Mouse (Mus musculus): Measurements from ENCODE around the gene Myog. TPM values are rescaled to one million over a fixed set of nuclear protein-coding genes. Genes with fewer than 3 reads are reported as not detected.

Gene Myog
- polyA plus RNA-seq, 1 experiment from 2014 or later: 3.1 TPM

DNA sequence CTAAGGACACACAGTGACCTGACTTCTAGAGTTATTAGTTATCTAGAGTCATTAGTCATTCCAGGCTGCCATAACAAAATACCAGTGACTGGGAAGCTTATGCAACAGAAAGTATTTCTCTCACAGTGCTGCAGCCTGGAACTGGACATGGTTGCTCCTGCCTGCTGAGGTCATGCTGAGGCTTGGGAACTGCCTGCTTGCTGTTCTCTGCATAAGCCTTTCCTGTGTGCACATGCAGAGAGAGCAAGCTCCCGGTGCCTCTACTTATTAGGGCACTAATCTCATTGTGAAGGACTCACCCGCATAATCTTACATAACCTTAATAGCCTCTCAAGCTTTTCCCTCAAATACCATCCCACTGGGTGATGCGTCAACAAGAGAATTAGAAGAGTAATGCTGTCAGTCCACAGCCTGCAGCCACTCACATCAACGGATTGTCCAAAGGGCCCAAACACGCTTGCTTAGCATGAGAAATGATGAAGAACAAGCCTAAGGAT lies 17.0 kb upstream of the Myog start:
- no peaks in the 10 kb centered on the region for H3K36me3 ChIP-seq (replicated peaks)

DNA sequence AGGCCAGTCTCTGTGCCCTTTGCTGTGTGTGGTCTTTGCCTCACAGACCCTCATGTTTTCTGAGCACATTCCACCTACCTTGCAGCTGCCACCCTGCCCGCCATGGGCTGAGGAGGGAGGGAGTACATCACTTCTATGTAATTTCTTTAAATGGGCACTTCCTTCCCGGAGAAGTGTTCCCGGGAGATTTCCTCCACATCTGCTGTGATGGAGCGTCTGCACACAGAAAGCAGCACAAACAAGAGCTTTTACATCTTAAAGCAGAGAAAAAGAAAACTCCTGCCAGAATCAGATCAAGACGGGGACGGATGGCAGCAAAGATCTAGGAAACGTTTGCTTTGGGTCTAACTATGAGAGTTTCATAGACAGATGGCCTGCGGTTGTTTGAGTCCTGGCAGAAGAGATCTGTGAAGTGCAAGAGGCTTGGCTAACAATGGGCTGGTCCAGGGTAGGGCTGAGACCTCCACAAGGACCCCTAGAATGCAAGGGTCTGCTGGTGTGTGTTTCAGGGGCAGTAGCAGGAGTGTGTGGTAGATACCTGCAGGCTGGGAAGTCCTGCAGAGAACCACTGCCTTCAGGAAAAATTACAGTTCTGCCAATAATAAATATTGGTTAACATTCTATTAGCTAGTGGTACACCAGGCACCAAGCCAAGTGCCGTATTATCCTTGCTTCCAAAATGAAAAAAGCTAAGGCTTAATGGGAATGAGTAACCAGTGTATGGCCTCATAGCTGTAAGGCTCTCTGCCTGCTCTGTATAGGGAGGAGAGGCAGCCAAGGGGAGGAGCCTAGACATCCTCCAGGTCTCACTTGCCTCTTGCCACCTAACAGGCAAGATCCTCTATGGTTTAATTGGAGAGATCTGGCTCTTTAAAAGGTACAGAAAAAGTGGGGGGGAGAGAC lies 16.0 kb upstream of the Myog start:
- Histone ChIP-seq H3K9me3 (no peaks in the 10 kb centered on the region), H3K4me1 (peaks cover 23% of the 10 kb centered on the region), H3K27me3 (replicated peaks; ENCODE audit: low read depth, poor library complexity, severe bottlenecking) (no peaks in the 10 kb centered on the region; the same call in 1 of the 2 replicates), H3K36me3 (replicated peaks) (no peaks in the 10 kb centered on the region), H3K4me3 (no peak overlapping the region), H3K27ac (replicated peaks) (peak overlapping the region; percentile 3; the same call in 1 of the 2 replicates)
- no peak for DNase-seq (ENCODE audit: low spot score)
- 52% methylated on average over 9 of the region's 9 CpGs for WGBS

More for the DNA sequence above, 17.0 kb upstream of the Myog start:
- 68% methylated on average over 5 of the region's 5 CpGs for WGBS
- Histone ChIP-seq H3K27me3 (replicated peaks; ENCODE audit: low read depth, poor library complexity, severe bottlenecking) (no peaks in the 10 kb centered on the region; the same call in 1 of the 2 replicates), H3K27ac (replicated peaks) (no peak overlapping the region), H3K4me1 (peaks cover 23% of the 10 kb centered on the region), H3K9me3 (no peaks in the 10 kb centered on the region), H3K4me3 (no peak overlapping the region)
- no peak for DNase-seq (ENCODE audit: low spot score)

GRCm38 (mm10) chr1:134274483-134274920 lies 15.3 kb upstream of the Myog start:
- Histone ChIP-seq H3K27me3 (replicated peaks; ENCODE audit: low read depth, poor library complexity, severe bottlenecking) (no peaks in the 10 kb centered on the region; the same call in 1 of the 2 replicates), H3K27ac (replicated peaks) (no peak overlapping the region), H3K36me3 (replicated peaks) (no peaks in the 10 kb centered on the region), H3K9me3 (no peaks in the 10 kb centered on the region), H3K4me1 (peaks cover 23% of the 10 kb centered on the region), H3K4me3 (no peak overlapping the region)
- no peak for DNase-seq (ENCODE audit: low spot score)
- 84% methylated on average over 7 of the region's 7 CpGs for WGBS

GRCm38 (mm10) chr1:134275616-134276464 lies 13.9 kb upstream of the Myog start:
- Histone ChIP-seq H3K4me1 (peaks cover 23% of the 10 kb centered on the region), H3K36me3 (replicated peaks) (no peaks in the 10 kb centered on the region), H3K27ac (replicated peaks) (no peak overlapping the region), H3K4me3 (no peak overlapping the region), H3K27me3 (replicated peaks; ENCODE audit: low read depth, poor library complexity, severe bottlenecking) (no peaks in the 10 kb centered on the region; the same call in 1 of the 2 replicates), H3K9me3 (no peaks in the 10 kb centered on the region)
- DNase-seq (ENCODE audit: low spot score): no peak
- WGBS: 77% methylated on average over 13 of the region's 13 CpGs

DNA sequence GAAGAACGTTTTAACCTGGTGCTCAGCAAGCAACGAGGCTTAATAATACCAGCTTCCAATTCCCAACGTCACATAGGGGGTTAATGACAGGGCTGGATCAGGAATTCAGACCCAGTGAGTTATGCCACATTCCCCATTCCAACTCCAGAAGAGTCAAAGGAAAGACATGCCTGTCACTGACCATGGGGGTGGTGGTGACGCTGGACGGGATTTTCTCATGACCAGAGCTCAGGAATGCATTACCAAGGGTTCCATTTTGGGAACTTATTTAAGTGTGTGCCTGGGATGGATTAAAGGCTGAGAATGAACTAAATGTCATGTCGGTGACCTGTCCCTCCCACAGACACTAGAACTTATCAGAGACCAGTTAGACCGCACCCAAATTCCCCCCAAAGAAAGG lies 13.0 kb upstream of the Myog start:
- 81% methylated on average over 7 of the region's 7 CpGs for WGBS
- Histone ChIP-seq H3K9me3 (no peaks in the 10 kb centered on the region), H3K4me3 (no peak overlapping the region), H3K4me1 (peaks cover 23% of the 10 kb centered on the region), H3K36me3 (replicated peaks) (no peaks in the 10 kb centered on the region), H3K27me3 (replicated peaks; ENCODE audit: low read depth, poor library complexity, severe bottlenecking) (no peaks in the 10 kb centered on the region; the same call in 1 of the 2 replicates), H3K27ac (replicated peaks) (no peak overlapping the region)
- no peak for DNase-seq (ENCODE audit: low spot score)

GRCm38 (mm10) chr1:134280174-134280573 lies 9.6 kb upstream of the Myog start:
- Histone ChIP-seq H3K27me3 (replicated peaks; ENCODE audit: low read depth, poor library complexity, severe bottlenecking) (peaks cover 6% of the 10 kb centered on the region; the same call in 1 of the 2 replicates), H3K4me3 (no peak overlapping the region), H3K36me3 (replicated peaks) (no peaks in the 10 kb centered on the region), H3K4me1 (peaks cover 22% of the 10 kb centered on the region), H3K27ac (replicated peaks) (no peak overlapping the region), H3K9me3 (no peaks in the 10 kb centered on the region)
- no peak for DNase-seq (ENCODE audit: low spot score)
- 85% methylated on average over 5 of the region's 5 CpGs for WGBS

DNA sequence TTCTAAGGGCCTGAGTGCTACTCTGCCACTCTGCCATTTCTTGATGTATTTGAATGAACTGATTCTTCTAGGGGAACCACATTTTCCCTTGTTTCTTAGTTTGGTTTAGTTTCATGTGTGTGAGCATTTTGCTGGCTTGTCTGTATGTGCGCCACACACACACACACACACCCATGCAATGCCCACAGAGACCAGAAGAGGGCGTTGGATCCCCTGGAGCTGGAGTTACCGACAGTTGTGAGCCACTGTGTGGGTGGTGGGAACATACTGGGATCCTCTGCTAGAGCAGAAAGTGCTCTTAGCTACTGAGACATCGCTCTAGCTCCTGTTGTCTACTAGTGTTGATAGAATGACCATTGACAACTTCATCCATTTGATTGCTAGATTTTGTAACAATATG lies 8.2 kb upstream of the Myog start:
- WGBS: 72% methylated on average over 4 of the region's 4 CpGs
- Histone ChIP-seq H3K9me3 (no peaks in the 10 kb centered on the region), H3K27me3 (replicated peaks; ENCODE audit: low read depth, poor library complexity, severe bottlenecking) (0 out of 2 replicates have a peak, but pooled peaks cover 6% of the 10 kb centered on the region), H3K4me1 (peaks cover 22% of the 10 kb centered on the region), H3K27ac (replicated peaks) (no peak overlapping the region), H3K36me3 (replicated peaks) (no peaks in the 10 kb centered on the region), H3K4me3 (no peak overlapping the region)
- no peak for DNase-seq (ENCODE audit: low spot score)

DNA sequence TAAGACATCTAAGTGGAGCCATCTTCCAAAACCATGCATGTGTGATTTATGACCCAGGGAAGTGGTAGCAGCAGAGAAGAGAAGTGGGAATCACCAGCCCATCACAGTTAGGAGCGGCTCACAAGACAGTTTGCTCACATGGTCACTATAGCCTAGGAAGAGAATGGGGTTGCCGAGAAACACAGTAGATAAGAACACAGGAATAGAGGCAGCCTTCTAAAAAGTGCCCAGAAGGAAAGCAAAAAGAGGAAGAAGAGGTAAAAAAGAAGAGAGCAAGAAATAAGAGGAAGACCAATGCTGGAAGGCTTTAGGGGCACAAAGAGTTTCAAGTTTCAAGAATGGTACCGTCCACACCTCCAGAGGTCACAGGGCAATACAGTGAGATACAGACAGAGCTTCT lies 7.4 kb upstream of the Myog start:
- Histone ChIP-seq H3K27ac (replicated peaks) (no peak overlapping the region), H3K27me3 (replicated peaks; ENCODE audit: low read depth, poor library complexity, severe bottlenecking) (peaks cover 6% of the 10 kb centered on the region; the same call in 1 of the 2 replicates), H3K36me3 (replicated peaks) (no peaks in the 10 kb centered on the region), H3K9me3 (no peaks in the 10 kb centered on the region), H3K4me3 (no peak overlapping the region), H3K4me1 (peaks cover 25% of the 10 kb centered on the region)
- DNase-seq (ENCODE audit: low spot score): no peak
- WGBS: 75% methylated on average over 3 of the region's 3 CpGs

- Histone ChIP-seq H3K4me1 (peaks cover 25% of the 10 kb centered on the region), H3K27me3 (replicated peaks; ENCODE audit: low read depth, poor library complexity, severe bottlenecking) (peaks cover 6% of the 10 kb centered on the region; the same call in 1 of the 2 replicates), H3K36me3 (replicated peaks) (no peaks in the 10 kb centered on the region), H3K9me3 (no peaks in the 10 kb centered on the region), H3K4me3 (no peak overlapping the region), H3K27ac (replicated peaks) (no peak overlapping the region)
- DNase-seq (ENCODE audit: low spot score): no peak
- 61% methylated on average over 1 of the region's 1 CpGs for WGBS
These were observed 6.7 kb upstream of the Myog start for GRCm38 (mm10) chr1:134283108-134283507.

GRCm38 (mm10) chr1:134285458-134286120 lies 4.2 kb upstream of the Myog start:
- no peaks in the 10 kb centered on the region for H3K36me3 ChIP-seq (replicated peaks)
- 53% methylated on average over 10 of the region's 10 CpGs for WGBS
- DNase-seq (ENCODE audit: low spot score): no peak
- no peaks in the 10 kb centered on the region for H3K9me3 ChIP-seq
- H3K27ac ChIP-seq (replicated peaks): peak overlapping the region; percentile 51; the same call in 1 of the 2 replicates
- peaks cover 41% of the 10 kb centered on the region for H3K4me1 ChIP-seq
- peaks cover 13% of the 10 kb centered on the region; the same call in 1 of the 2 replicates for H3K27me3 ChIP-seq (replicated peaks; ENCODE audit: low read depth, poor library complexity, severe bottlenecking)
- no peak overlapping the region for H3K4me3 ChIP-seq

DNA sequence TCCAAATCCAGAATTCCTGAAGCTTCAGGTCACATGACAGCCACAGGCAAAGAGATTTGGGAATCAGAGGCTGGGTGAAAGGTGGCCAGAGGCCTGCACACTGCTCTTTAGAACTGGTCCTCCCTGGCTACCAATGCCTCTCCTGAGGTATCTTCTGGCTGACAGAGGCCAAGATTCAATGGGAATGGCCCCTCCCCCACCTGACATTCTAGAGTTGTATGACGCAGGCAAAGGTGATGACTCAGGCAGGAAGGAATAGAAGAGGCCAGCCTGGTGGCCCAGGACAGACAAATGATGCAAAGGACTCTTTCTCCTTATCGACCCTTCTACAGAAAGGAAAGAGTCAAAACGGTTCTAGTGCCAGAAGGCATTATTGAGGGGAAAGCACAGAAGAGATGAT lies 1.6 kb upstream of the Myog start:
- no peak for DNase-seq (ENCODE audit: low spot score)
- Histone ChIP-seq H3K36me3 (replicated peaks) (no peaks in the 10 kb centered on the region), H3K4me1 (peaks cover 57% of the 10 kb centered on the region), H3K9me3 (no peaks in the 10 kb centered on the region), H3K4me3 (no peak overlapping the region), H3K27ac (replicated peaks) (no peak overlapping the region), H3K27me3 (replicated peaks; ENCODE audit: low read depth, poor library complexity, severe bottlenecking) (peaks cover 13% of the 10 kb centered on the region; the same call in 1 of the 2 replicates)
- WGBS: 76% methylated on average over 3 of the region's 3 CpGs

- no peaks in the 10 kb centered on the region for H3K36me3 ChIP-seq (replicated peaks)
- H3K27me3 ChIP-seq (replicated peaks; ENCODE audit: low read depth, poor library complexity, severe bottlenecking): peaks cover 6% of the 10 kb centered on the region; the same call in 1 of the 2 replicates
- H3K4me3 ChIP-seq: no peak overlapping the region
- H3K9me3 ChIP-seq: no peaks in the 10 kb centered on the region
- peak overlapping the region; percentile 63 for H3K27ac ChIP-seq (replicated peaks)
- WGBS: 89% methylated on average over 13 of the region's 13 CpGs
- H3K4me1 ChIP-seq: peaks cover 51% of the 10 kb centered on the region
- peak; percentile 24 for DNase-seq (ENCODE audit: low spot score)
These were observed 511 bp downstream of the Myog start for GRCm38 (mm10) chr1:134290300-134290699.
